Mouse (Mus musculus) G1E (cell line): ENCODE data around the gene Cwc22.

Experiments
- CTCF ChIP-seq: IDR thresholded peaks from 2 replicates; pipeline ENCODE4 v1.5.1; 2012; ENCODE audit warnings: low read depth, low read length, inconsistent platforms, mixed read lengths
- GATA1 ChIP-seq: IDR thresholded peaks from 2 replicates; pipeline ENCODE4 v1.6.1; 2012; ENCODE audit warnings: borderline replicate concordance, low read length, inconsistent platforms, mixed read lengths
- GATA2 ChIP-seq: IDR thresholded peaks from 2 replicates; pipeline ENCODE4 v1.6.1; 2012; ENCODE audit warnings: low read depth, low read length, inconsistent platforms, borderline replicate concordance
- POLR2AphosphoS5 ChIP-seq: IDR thresholded peaks from 2 replicates; pipeline ENCODE4 v1.6.1; 2012; ENCODE audit warnings: low read depth, low read length, inconsistent platforms; ENCODE audit not compliant: insufficient replicate concordance
- TAL1 ChIP-seq: conservative IDR thresholded peaks from 2 replicates; pipeline ENCODE4 v1.6.1; 2012; ENCODE audit warnings: low read depth, low read length, inconsistent platforms, mixed read lengths

GRCm38 (mm10) chr2:77976321-77976920 lies 30.2 kb upstream of the Cwc22 start:
- TF ChIP-seq CTCF (no peak), GATA1 (no peak), TAL1 (no peak), POLR2AphosphoS5 (no peak), GATA2 (no peak)
